Mouse (Mus musculus) neural tube, embryonic 14.5 days (tissue): ENCODE results near the gene Otogl. TPM values are rescaled to one million over a fixed set of nuclear protein-coding genes. Genes with fewer than 3 reads are reported as not detected.
A peak's percentile ranks its signal among the peaks of the same experiment; 100 is the strongest.

ENCODE experiments used
- ATAC-seq: fragments of 200-750 bp; cut with Nextera tagmentation; 2 replicates; pipeline ENCODE4 v1.8.0; 2017; ENCODE audit warnings: low read depth, mild to moderate bottlenecking, moderate TSS enrichment, moderate library complexity
- H3K27ac ChIP-seq: fragments of 300-500 bp; sonication (generic); 2 replicates; pipeline ENCODE4 v1.5.1; 2014; ENCODE audit warnings: low read depth, mild to moderate bottlenecking, control low read depth, low read length, moderate library complexity, mixed read lengths
- H3K27me3 ChIP-seq: fragments of 300-500 bp; sonication (generic); 2 replicates; pipeline ENCODE4 v1.6.1; 2014; ENCODE audit warnings: low read length; ENCODE audit not compliant: control insufficient read depth, insufficient read depth
- H3K36me3 ChIP-seq: fragments of 300-500 bp; sonication (generic); 2 replicates; pipeline ENCODE4 v1.6.1; 2014; ENCODE audit warnings: low read length, mixed read lengths; ENCODE audit not compliant: control insufficient read depth, insufficient read depth
- H3K4me1 ChIP-seq: fragments of 300-500 bp; sonication (generic); 2 replicates; pipeline ENCODE4 v1.6.1; 2014; ENCODE audit warnings: low read length; ENCODE audit not compliant: control insufficient read depth, insufficient read depth
- H3K4me2 ChIP-seq: fragments of 300-500 bp; sonication (generic); 2 replicates; pipeline ENCODE4 v1.6.1; 2014; ENCODE audit warnings: mild to moderate bottlenecking, low read depth, low read length, control low read depth
- H3K4me3 ChIP-seq: fragments of 300-500 bp; sonication (generic); 2 replicates; pipeline ENCODE4 v1.5.1; 2014; ENCODE audit warnings: low read depth, low read length, control low read depth, mixed read lengths
- H3K9ac ChIP-seq: fragments of 300-500 bp; sonication (generic); replicated peaks from 2 replicates; pipeline ENCODE4 v1.6.1; 2014; ENCODE audit warnings: low read depth, mild to moderate bottlenecking, control low read depth, low read length, mixed read lengths
- H3K9me3 ChIP-seq: fragments of 300-500 bp; sonication (generic); 2 replicates; pipeline ENCODE4 v1.6.1; 2016; ENCODE audit warnings: low read length; ENCODE audit not compliant: control insufficient read depth
- WGBS: fragments of 180-500 bp; shearing (Covaris S2); extraction: QIAGEN DNeasy Blood & Tissue Kit; methylation state at CpG from one replicate; pipeline ENCODE4 v1.1.7; 2014; 5-methylcytosine and 5-hydroxymethylcytosine counted together
- polyA plus RNA-seq: library from polyadenylated mRNA; unstranded; fragments of >200 nt; fragmentation: Nextera tagmentation; extraction: Ambion mirVana; gene quantifications from 2 replicates; pipeline ENCODE4 v1.2.1, GENCODE M21; 2014

Otogl gene
- polyA plus RNA-seq, 1 experiment from 2014 or later = 0.05 TPM

GRCm38 (mm10) chr10:107941188-107941900 is 29.4 kb upstream of the Otogl start:
- WGBS = 92% methylated on average over 4 of the region's 4 CpGs
- no peaks in the 10 kb centered on the region for H3K4me1 ChIP-seq
- H3K9me3 ChIP-seq = no peaks in the 10 kb centered on the region
- ATAC-seq = no peak
- no peak overlapping the region for H3K4me2 ChIP-seq
- H3K27me3 ChIP-seq = no peaks in the 10 kb centered on the region
- H3K27ac ChIP-seq = no peak overlapping the region
- H3K9ac ChIP-seq = no peak overlapping the region
- no peak overlapping the region for H3K4me3 ChIP-seq
- no peaks in the 10 kb centered on the region for H3K36me3 ChIP-seq

- H3K36me3 ChIP-seq = no peaks in the 10 kb centered on the region
- no peak overlapping the region for H3K27ac ChIP-seq
- no peak for ATAC-seq
- 81% methylated on average over 6 of the region's 6 CpGs for WGBS
- H3K4me2 ChIP-seq = no peak overlapping the region
- H3K4me3 ChIP-seq = no peak overlapping the region
- no peaks in the 10 kb centered on the region for H3K4me1 ChIP-seq
- H3K9ac ChIP-seq = no peak overlapping the region
- no peaks in the 10 kb centered on the region for H3K27me3 ChIP-seq
- H3K9me3 ChIP-seq = no peaks in the 10 kb centered on the region
Observed at GRCm38 (mm10) chr10:107940302-107940701, 28.4 kb upstream of the Otogl start.

- Histone ChIP-seq H3K4me2 (no peak overlapping the region), H3K27ac (no peak overlapping the region), H3K9ac (no peak overlapping the region), H3K4me1 (no peaks in the 10 kb centered on the region), H3K9me3 (no peaks in the 10 kb centered on the region), H3K36me3 (no peaks in the 10 kb centered on the region), H3K27me3 (no peaks in the 10 kb centered on the region), H3K4me3 (no peak overlapping the region)
- 85% methylated on average over 6 of the region's 6 CpGs for WGBS
- ATAC-seq = no peak
Observed at GRCm38 (mm10) chr10:107939821-107940220, 27.9 kb upstream of the Otogl start.

GRCm38 (mm10) chr10:107934055-107934454 is 22.1 kb upstream of the Otogl start:
- 91% methylated on average over 3 of the region's 3 CpGs for WGBS
- H3K9ac ChIP-seq = no peak overlapping the region
- no peak for ATAC-seq

GRCm38 (mm10) chr10:107933527-107933926 is 21.6 kb upstream of the Otogl start:
- Histone ChIP-seq H3K4me1 (no peaks in the 10 kb centered on the region), H3K9me3 (no peaks in the 10 kb centered on the region), H3K4me3 (no peak overlapping the region), H3K4me2 (no peak overlapping the region), H3K27me3 (no peaks in the 10 kb centered on the region), H3K36me3 (no peaks in the 10 kb centered on the region), H3K27ac (no peak overlapping the region), H3K9ac (no peak overlapping the region)
- 82% methylated on average over 1 of the region's 1 CpGs for WGBS
- no peak for ATAC-seq

More at GRCm38 (mm10) chr10:107934055-107934454, 22.1 kb upstream of the Otogl start:
- Histone ChIP-seq H3K27me3 (no peaks in the 10 kb centered on the region), H3K27ac (no peak overlapping the region), H3K4me2 (no peak overlapping the region), H3K4me3 (no peak overlapping the region), H3K4me1 (no peaks in the 10 kb centered on the region), H3K36me3 (no peaks in the 10 kb centered on the region), H3K9me3 (no peaks in the 10 kb centered on the region)

- ATAC-seq = peak; percentile 79; the same call in 1 of the 2 replicates
- Histone ChIP-seq H3K36me3 (no peaks in the 10 kb centered on the region), H3K4me1 (no peaks in the 10 kb centered on the region), H3K27ac (no peak overlapping the region), H3K9me3 (no peaks in the 10 kb centered on the region), H3K4me2 (0 out of 2 replicates have a peak overlapping the region, but pooled peaks have one; percentile 6), H3K9ac (no peak overlapping the region), H3K4me3 (no peak overlapping the region), H3K27me3 (no peaks in the 10 kb centered on the region)
- WGBS = 10% methylated on average over 10 of the region's 10 CpGs
Observed at GRCm38 (mm10) chr10:107931833-107932828, 20.2 kb upstream of the Otogl start.

- Histone ChIP-seq H3K27ac (no peak overlapping the region), H3K4me3 (no peak overlapping the region), H3K9ac (no peak overlapping the region), H3K9me3 (no peaks in the 10 kb centered on the region), H3K36me3 (no peaks in the 10 kb centered on the region), H3K4me1 (no peaks in the 10 kb centered on the region), H3K4me2 (no peak overlapping the region), H3K27me3 (no peaks in the 10 kb centered on the region)
- WGBS = 74% methylated on average over 7 of the region's 7 CpGs
- ATAC-seq = no peak
Observed at GRCm38 (mm10) chr10:107930471-107931021, 18.6 kb upstream of the Otogl start.

GRCm38 (mm10) chr10:107925306-107925705 is 13.4 kb upstream of the Otogl start:
- Histone ChIP-seq H3K36me3 (no peaks in the 10 kb centered on the region), H3K9me3 (no peaks in the 10 kb centered on the region), H3K27ac (no peak overlapping the region), H3K4me3 (no peak overlapping the region), H3K9ac (no peak overlapping the region), H3K27me3 (no peaks in the 10 kb centered on the region), H3K4me1 (no peaks in the 10 kb centered on the region), H3K4me2 (no peak overlapping the region)
- ATAC-seq = no peak

GRCm38 (mm10) chr10:107923860-107924259 is 11.9 kb upstream of the Otogl start:
- 42% methylated on average over 2 of the region's 2 CpGs for WGBS
- Histone ChIP-seq H3K4me1 (no peaks in the 10 kb centered on the region), H3K27me3 (no peaks in the 10 kb centered on the region), H3K4me2 (no peak overlapping the region), H3K36me3 (no peaks in the 10 kb centered on the region), H3K27ac (no peak overlapping the region), H3K4me3 (no peak overlapping the region), H3K9me3 (no peaks in the 10 kb centered on the region), H3K9ac (no peak overlapping the region)
- no peak for ATAC-seq
